Mouse (Mus musculus): ENCODE data around the gene Prmt1. TPM values are rescaled to one million over a fixed set of nuclear protein-coding genes. Genes with fewer than 3 reads are reported as not detected.

Prmt1 gene
- polyA plus RNA-seq, 1 experiment from 2014 or later, result 514 TPM

GRCm38 (mm10) chr7:45000539-45001114 lies 14.3 kb upstream of the Prmt1 start:
- ChIA-PET POLR2A (interaction anchor here (0.6 to 1.2 kb wide), 2 partner anchors 14 to 403 kb away, joined by 4 read pairs; partner anchors contain the start of gene Prmt1), CTCF (no interaction called here)
- no peak for ATAC-seq
- H3K27me3 ChIP-seq, result no peaks in the 10 kb centered on the region
- in situ Hi-C loops (cut with MboI; ENCODE audit: low pct_unique_long_range_greater_than_20kb), result no loop called here
- TF ChIP-seq CTCF (IDR thresholded peaks at IDR 0.05), result no peak
- DNase-seq (ENCODE audit: low read depth, low spot score), result no peak

DNA sequence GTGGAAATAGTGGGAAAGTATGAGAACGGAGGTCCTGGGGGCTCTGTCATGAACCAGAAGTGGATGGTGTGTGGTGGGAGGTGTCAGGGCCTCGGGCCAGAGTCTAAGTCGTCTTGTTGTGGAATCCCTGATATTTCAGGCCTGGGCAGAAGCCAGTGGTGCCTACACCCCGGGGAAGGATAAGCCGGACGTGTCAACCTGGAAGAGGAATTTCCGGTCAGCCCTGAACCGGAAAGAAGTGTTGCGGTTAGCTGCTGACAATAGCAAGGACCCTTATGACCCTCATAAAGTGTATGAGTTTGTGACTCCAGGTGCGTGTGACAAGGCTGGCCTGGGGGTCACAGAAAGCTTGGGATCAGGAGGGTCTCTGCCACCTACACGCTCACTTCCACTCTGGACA lies 13.4 kb upstream of the Prmt1 start:
- ATAC-seq, result no peak
- no peak for DNase-seq (ENCODE audit: low read depth, low spot score)
- ChIA-PET CTCF (no interaction called here), POLR2A (interaction anchor here (1.2 kb wide), 1 partner anchor 13 kb away, joined by 4 read pairs; the partner anchor contains the start of gene Prmt1)
- in situ Hi-C loops (cut with MboI; ENCODE audit: low pct_unique_long_range_greater_than_20kb), result no loop called here
- H3K27me3 ChIP-seq, result no peaks in the 10 kb centered on the region
- no peak for TF ChIP-seq CTCF (IDR thresholded peaks at IDR 0.05)

GRCm38 (mm10) chr7:44998501-44998955 lies 12.2 kb upstream of the Prmt1 start, which contains the start of gene Bcl2l12:
Bcl2l12 (minus strand) TSS chr7:44998712.
- DNase-seq (ENCODE audit: low read depth, low spot score) (no peak), ATAC-seq (no peak)
- in situ Hi-C loops (cut with MboI; ENCODE audit: low pct_unique_long_range_greater_than_20kb), result no loop called here
- ChIA-PET POLR2A (interaction anchor here (0.6 to 1.8 kb wide), 3 partner anchors 10 to 125 kb away, joined by 4 to 10 read pairs (median 6); partner anchors contain the start of gene Scaf1), CTCF (no interaction called here)
- TF ChIP-seq CTCF (IDR thresholded peaks at IDR 0.05), result no peak
- no peaks in the 10 kb centered on the region for H3K27me3 ChIP-seq

DNA sequence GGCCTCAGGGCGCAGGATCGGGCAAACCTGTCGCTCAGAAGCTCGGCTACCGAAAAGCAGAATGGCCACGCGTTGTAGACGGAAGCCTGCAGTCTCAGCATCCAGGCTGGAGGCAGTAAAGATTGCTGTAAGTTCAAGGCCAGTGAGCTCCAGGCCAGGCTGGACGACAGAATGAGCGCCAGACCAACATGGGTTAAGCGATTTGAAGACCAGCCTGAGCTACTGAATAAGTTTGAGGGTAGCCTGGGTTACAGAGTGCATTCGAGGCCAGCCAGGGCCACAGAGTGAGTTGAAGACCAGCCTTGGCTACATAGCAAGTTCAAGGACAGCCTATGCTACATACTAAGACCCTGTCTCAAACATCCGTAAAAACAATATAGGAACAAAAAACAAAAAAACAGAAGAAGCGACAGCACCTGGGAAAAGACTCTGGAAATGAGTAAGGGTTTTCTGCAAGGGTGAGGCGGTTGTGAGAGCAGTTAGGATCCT lies 11.6 kb upstream of the Prmt1 start:
- ATAC-seq (no peak), DNase-seq (ENCODE audit: low read depth, low spot score) (no peak)
- ChIA-PET CTCF (no interaction called here), POLR2A (interaction anchor here (0.6 to 1.8 kb wide), 3 partner anchors 9 to 126 kb away, joined by 4 to 10 read pairs (median 6); partner anchors contain the start of gene Scaf1)
- no peak for TF ChIP-seq CTCF (IDR thresholded peaks at IDR 0.05)
- no peaks in the 10 kb centered on the region for H3K27me3 ChIP-seq
- in situ Hi-C loops (cut with MboI; ENCODE audit: low pct_unique_long_range_greater_than_20kb), result no loop called here

- DNase-seq (ENCODE audit: low read depth, low spot score) (peak; percentile 90), ATAC-seq (peak; percentile 61)
- no peaks in the 10 kb centered on the region for H3K27me3 ChIP-seq
- in situ Hi-C loops (cut with MboI; ENCODE audit: low pct_unique_long_range_greater_than_20kb), result no loop called here
- ChIA-PET POLR2A (interaction anchor here (1.1 to 1.8 kb wide), 3 partner anchors 8 to 18 kb away, joined by 5 to 10 read pairs (median 6); partner anchors contain the start of gene Scaf1), CTCF (no interaction called here)
- no peak for TF ChIP-seq CTCF (IDR thresholded peaks at IDR 0.05)
Observed at GRCm38 (mm10) chr7:44997231-44997939, 11.0 kb upstream of the Prmt1 start, which contains the start of gene Irf3. Irf3 (plus strand) TSS chr7:44997648.

GRCm38 (mm10) chr7:44996672-44997071 lies 10.3 kb upstream of the Prmt1 start:
- in situ Hi-C loops (cut with MboI; ENCODE audit: low pct_unique_long_range_greater_than_20kb), result no loop called here
- CTCF ChIA-PET, result no interaction called here
- no peak for TF ChIP-seq CTCF (IDR thresholded peaks at IDR 0.05)
- no peaks in the 10 kb centered on the region for H3K27me3 ChIP-seq
- POLR2A ChIA-PET, result interaction anchor here (0.8 to 1.8 kb wide), 3 partner anchors 8 to 55 kb away, joined by 3 to 10 read pairs (median 5); no protein-coding TSS in a partner anchor
- ATAC-seq, result no peak
- no peak for DNase-seq (ENCODE audit: low read depth, low spot score)

- DNase-seq (ENCODE audit: low read depth, low spot score) (no peak), ATAC-seq (no peak)
- H3K27me3 ChIP-seq, result no peaks in the 10 kb centered on the region
- in situ Hi-C loops (cut with MboI; ENCODE audit: low pct_unique_long_range_greater_than_20kb), result no loop called here
- no peak for TF ChIP-seq CTCF (IDR thresholded peaks at IDR 0.05)
- ChIA-PET POLR2A (interaction anchor here (0.6 to 1.2 kb wide), 4 partner anchors 13 to 411 kb away, joined by 3 to 4 read pairs (median 3); no protein-coding TSS in a partner anchor), CTCF (interaction anchor here (1.7 kb wide), 1 partner anchor 93 kb away, joined by 4 read pairs; no protein-coding TSS in a partner anchor)
Observed at GRCm38 (mm10) chr7:44986879-44987718, 731 bp upstream of the Prmt1 start.

- no peak for TF ChIP-seq CTCF (IDR thresholded peaks at IDR 0.05)
- ATAC-seq (no peak), DNase-seq (ENCODE audit: low read depth, low spot score) (no peak)
- H3K27me3 ChIP-seq, result no peaks in the 10 kb centered on the region
- ChIA-PET POLR2A (interaction anchor here (0.6 to 1.8 kb wide), 5 partner anchors 14 to 204 kb away, joined by 3 to 5 read pairs (median 3); partner anchors contain the start of gene Rras), CTCF (interaction anchor here (1.0 to 1.7 kb wide), 4 partner anchors 18 to 95 kb away, joined by 3 to 4 read pairs (median 3); partner anchors contain the start of gene Rras)
- in situ Hi-C loops (cut with MboI; ENCODE audit: low pct_unique_long_range_greater_than_20kb), result no loop called here
Observed at GRCm38 (mm10) chr7:44985595-44986191, 675 bp downstream of the Prmt1 start.

DNA sequence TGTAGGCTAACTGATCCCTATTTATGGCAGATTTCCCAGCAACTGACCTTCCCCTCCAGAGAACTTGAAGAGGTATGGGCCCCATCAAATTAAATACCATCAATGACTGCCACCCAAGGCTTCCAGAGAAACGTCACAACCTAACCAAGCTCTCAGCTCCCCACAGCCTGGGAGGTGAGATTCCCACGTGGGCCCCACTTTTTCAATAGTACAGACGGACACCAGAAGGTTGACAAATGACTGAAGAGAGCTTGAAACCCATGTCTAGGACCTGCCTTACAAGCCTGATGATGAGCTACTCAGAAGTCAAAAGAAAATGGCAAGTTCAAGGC lies 1.6 kb downstream of the Prmt1 start:
- in situ Hi-C loops (cut with MboI; ENCODE audit: low pct_unique_long_range_greater_than_20kb), result loop anchor here (5.0 kb wide), 1 partner anchor 83 kb away; no protein-coding TSS in a partner anchor

More for the DNA sequence above, 1.6 kb downstream of the Prmt1 start:
- no peak for TF ChIP-seq CTCF (IDR thresholded peaks at IDR 0.05)
- DNase-seq (ENCODE audit: low read depth, low spot score) (no peak), ATAC-seq (no peak)
- POLR2A ChIA-PET, result interaction anchor here (0.6 to 1.8 kb wide), 4 partner anchors 12 to 205 kb away, joined by 3 to 5 read pairs (median 4); partner anchors contain the start of genes Irf3 and Rras
- H3K27me3 ChIP-seq, result no peaks in the 10 kb centered on the region
- CTCF ChIA-PET, result interaction anchor here (1.0 to 1.3 kb wide), 4 partner anchors 12 to 54 kb away, joined by 3 to 4 read pairs (median 3); partner anchors contain the start of gene Rras
